Mouse (Mus musculus) liver, adult 2 months (tissue): ENCODE measurements at regions not wholly inside any gene's neighbourhood (a gene's known extent, or its start where the extent isn't known, plus 50 kb on each side); places are given as distances from the start of the nearest gene placed in this dataset.

ENCODE experiments used
- DNase-seq: peaks from one replicate; pipeline ENCODE4 v3.0.0-alpha.2; 2011; ENCODE audit warnings: low read depth, low spot score; ENCODE audit errors: extremely low read depth
- H3K27ac ChIP-seq: fragments of 200-500 bp; replicated peaks from 2 replicates; pipeline ENCODE4 v1.5.1; 2012; ENCODE audit warnings: low read depth, mild to moderate bottlenecking, control low read depth, inconsistent platforms, low read length; ENCODE audit not compliant: insufficient read depth
- H3K27me3 ChIP-seq: fragments of 200-500 bp; 2 replicates; pipeline ENCODE4 v1.6.1; 2012; ENCODE audit warnings: mild to moderate bottlenecking, moderate library complexity, low read length, inconsistent platforms; ENCODE audit not compliant: control insufficient read depth, insufficient read depth
- H3K36me3 ChIP-seq: fragments of 200-500 bp; 2 replicates; pipeline ENCODE4 v1.6.1; 2012; ENCODE audit warnings: low read length, inconsistent platforms; ENCODE audit not compliant: control insufficient read depth, insufficient read depth
- H3K4me1 ChIP-seq: fragments of 200-500 bp; 2 replicates; pipeline ENCODE4 v1.6.1; 2011; ENCODE audit warnings: low read length; ENCODE audit not compliant: control insufficient read depth, insufficient read depth
- H3K4me3 ChIP-seq: fragments of 200-500 bp; 2 replicates; pipeline ENCODE4 v1.5.1; 2011; ENCODE audit warnings: low read depth, mild to moderate bottlenecking, control low read depth, low read length, moderate library complexity; ENCODE audit not compliant: insufficient read depth
- H3K79me2 ChIP-seq: fragments of 200-500 bp; 2 replicates; pipeline ENCODE4 v1.6.1; 2012; ENCODE audit warnings: inconsistent platforms, mild to moderate bottlenecking, low read length, moderate library complexity; ENCODE audit not compliant: control insufficient read depth, insufficient read depth
- H3K9ac ChIP-seq: fragments of 200-500 bp; 2 replicates; pipeline ENCODE4 v1.6.1; 2012; ENCODE audit warnings: low read depth, mild to moderate bottlenecking, control low read depth, inconsistent platforms, low read length
- CTCF ChIP-seq: fragments of 200-500 bp; IDR thresholded peaks from 2 replicates; pipeline ENCODE4 v1.5.1; 2011; ENCODE audit warnings: low read depth, low read length, control low read depth
- POLR2A ChIP-seq: fragments of 200-500 bp; IDR thresholded peaks from 2 replicates; pipeline ENCODE4 v1.6.1; 2011; ENCODE audit warnings: low read length, control low read depth; ENCODE audit not compliant: insufficient read depth; ENCODE audit errors: extremely low read depth
- WGBS: fragments of 180-500 bp; shearing (Covaris S2); methylation state at CpG from one replicate; pipeline ENCODE4 v1.1.7; 2018; 5-methylcytosine and 5-hydroxymethylcytosine counted together

- H3K27ac ChIP-seq: no peak overlapping the region
- WGBS: 71% methylated on average over 5 of the region's 5 CpGs
- H3K36me3 ChIP-seq: no peaks in the 10 kb centered on the region
- no peaks in the 10 kb centered on the region for H3K27me3 ChIP-seq
- TF ChIP-seq CTCF (no peak), POLR2A (no peak)
- H3K4me3 ChIP-seq: no peak overlapping the region
- DNase-seq: no peak
- no peak overlapping the region for H3K9ac ChIP-seq
- no peaks in the 10 kb centered on the region for H3K79me2 ChIP-seq
- H3K4me1 ChIP-seq: no peaks in the 10 kb centered on the region
Measured at GRCm38 (mm10) chr15:60333573-60334306, 317.3 kb upstream of the 4933412E24Rik start.

- TF ChIP-seq POLR2A (no peak), CTCF (no peak)
Measured at GRCm38 (mm10) chr15:60317577-60317976, 301.2 kb upstream of the 4933412E24Rik start.

GRCm38 (mm10) chr15:60315210-60315609 is 298.8 kb upstream of the 4933412E24Rik start:
- no peaks in the 10 kb centered on the region for H3K36me3 ChIP-seq
- DNase-seq: no peak
- no peak overlapping the region for H3K27ac ChIP-seq
- no peaks in the 10 kb centered on the region for H3K79me2 ChIP-seq
- H3K4me3 ChIP-seq: no peak overlapping the region
- H3K9ac ChIP-seq: no peak overlapping the region
- TF ChIP-seq POLR2A: no peak
- no peak for TF ChIP-seq CTCF
- WGBS: 67% methylated on average over 5 of the region's 5 CpGs
- no peaks in the 10 kb centered on the region for H3K27me3 ChIP-seq
- no peaks in the 10 kb centered on the region for H3K4me1 ChIP-seq

More at GRCm38 (mm10) chr15:60317577-60317976, 301.2 kb upstream of the 4933412E24Rik start:
- no peak for DNase-seq
- no peaks in the 10 kb centered on the region for H3K79me2 ChIP-seq
- WGBS: 95% methylated on average over 2 of the region's 2 CpGs
- H3K27me3 ChIP-seq: no peaks in the 10 kb centered on the region
- no peaks in the 10 kb centered on the region for H3K36me3 ChIP-seq
- H3K27ac ChIP-seq: no peak overlapping the region
- no peak overlapping the region for H3K4me3 ChIP-seq
- H3K4me1 ChIP-seq: no peaks in the 10 kb centered on the region
- H3K9ac ChIP-seq: no peak overlapping the region

GRCm38 (mm10) chr15:60309909-60310308 is 293.5 kb upstream of the 4933412E24Rik start:
- Histone ChIP-seq H3K4me1 (no peaks in the 10 kb centered on the region), H3K27me3 (no peaks in the 10 kb centered on the region), H3K27ac (no peak overlapping the region), H3K79me2 (no peaks in the 10 kb centered on the region), H3K4me3 (no peak overlapping the region), H3K36me3 (no peaks in the 10 kb centered on the region), H3K9ac (no peak overlapping the region)
- TF ChIP-seq CTCF (no peak), POLR2A (no peak)
- no peak for DNase-seq
- 73% methylated on average over 3 of the region's 3 CpGs for WGBS

GRCm38 (mm10) chr15:60308968-60309367 is 292.6 kb upstream of the 4933412E24Rik start:
- Histone ChIP-seq H3K4me1 (no peaks in the 10 kb centered on the region), H3K4me3 (no peak overlapping the region), H3K9ac (no peak overlapping the region), H3K27me3 (no peaks in the 10 kb centered on the region), H3K79me2 (no peaks in the 10 kb centered on the region), H3K27ac (no peak overlapping the region), H3K36me3 (no peaks in the 10 kb centered on the region)
- 83% methylated on average over 1 of the region's 1 CpGs for WGBS
- no peak for DNase-seq
- TF ChIP-seq POLR2A: no peak
- no peak for TF ChIP-seq CTCF

GRCm38 (mm10) chr15:60308126-60308525 is 291.7 kb upstream of the 4933412E24Rik start:
- H3K27ac ChIP-seq: no peak overlapping the region
- no peak overlapping the region for H3K9ac ChIP-seq
- H3K4me3 ChIP-seq: no peak overlapping the region
- H3K27me3 ChIP-seq: no peaks in the 10 kb centered on the region
- H3K79me2 ChIP-seq: no peaks in the 10 kb centered on the region
- no peaks in the 10 kb centered on the region for H3K4me1 ChIP-seq
- TF ChIP-seq POLR2A (no peak), CTCF (no peak)
- no peaks in the 10 kb centered on the region for H3K36me3 ChIP-seq
- DNase-seq: no peak
- 76% methylated on average over 2 of the region's 2 CpGs for WGBS
